Mouse (Mus musculus): ENCODE results near the gene Cpt1b.

DNA sequence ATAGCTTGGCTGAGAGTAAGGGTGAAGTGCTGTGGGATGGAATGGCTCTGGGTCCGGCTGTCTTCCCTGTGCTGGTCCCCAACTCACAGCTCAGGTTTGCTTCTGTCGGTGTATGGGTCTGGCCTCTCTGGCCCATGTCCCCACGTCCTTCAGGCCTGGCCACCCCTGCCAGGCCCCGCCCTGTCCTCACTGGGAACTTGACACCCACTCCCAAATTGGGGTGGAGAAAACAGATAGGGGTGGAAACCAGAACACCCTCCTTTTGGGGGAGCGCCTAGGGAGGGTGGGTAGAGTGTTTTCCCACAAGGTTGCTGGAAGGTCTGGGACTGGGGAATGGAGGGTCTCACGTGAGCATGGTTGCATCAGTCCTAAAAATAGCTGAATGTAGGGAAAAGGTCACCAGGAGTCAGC is at the start of gene Cpt1b:
- TF ChIP-seq CTCF (IDR thresholded peaks at IDR 0.05; ENCODE audit: control insufficient read depth, insufficient read depth, insufficient replicate concordance, low read depth, low read length) (no peak), POLR2A (IDR thresholded peaks at IDR 0.05; ENCODE audit: control insufficient read depth, low read depth, low read length) (no peak)

Data from testis, adult 2 months (tissue).